ENCODE assay signal across 11 mouse cellular contexts in genomic region chr19:53464681-53465080, GRCm38 (mm10).
DNase-seq lines count a peak whose midpoint lies in the region; ATAC-seq lines count a peak whose summit lies in the region.
"Had no signal": no experiment of that assay in that cellular context is flagged by ENCODE, and none has a peak within 500 bp of the region (broad histone marks: within the 10 kb centered on the region; RNA-seq: fewer than 3 reads in every experiment).

No protein-coding gene starts in this region.

- H3K4me1 ChIP-seq in forebrain, embryonic 13.5 days: peaks cover 15% of the 10 kb centered on the region
- peaks cover 14% of the 10 kb centered on the region for H3K4me1 ChIP-seq in forebrain, embryonic 12.5 days

- ATAC-seq in granulocyte monocyte progenitor cell, adult 5-6 weeks (replicated peaks; ENCODE audit: poor library complexity, severe bottlenecking): peak; percentile 87
- ATAC-seq in forebrain, embryonic 13.5 days: no peak
- ATAC-seq in forebrain, embryonic 12.5 days (ENCODE audit: low FRiP score): no peak
- ATAC-seq: midbrain, embryonic 13.5 days had no signal

- no peak overlapping the region for H3K4me3 ChIP-seq in macrophage (ENCODE audit: inconsistent target)
- H3K4me3 ChIP-seq in forebrain, embryonic 13.5 days: no peak overlapping the region
- no peak overlapping the region for H3K4me3 ChIP-seq in forebrain, embryonic 12.5 days (replicated peaks)
- H3K4me3 ChIP-seq: hindbrain, embryonic 10.5 days; midbrain, embryonic 13.5 days had no signal

- no peaks in the 10 kb centered on the region for H3K36me3 ChIP-seq in macrophage (ENCODE audit: inconsistent target)
- H3K36me3 ChIP-seq in splenic B cell, adult 2 months (ENCODE audit: control insufficient read depth, insufficient read depth, low read length, poor library complexity, severe bottlenecking): no peaks in the 10 kb centered on the region
- no peaks in the 10 kb centered on the region for H3K36me3 ChIP-seq in forebrain, embryonic 13.5 days (ENCODE audit: poor library complexity, severe bottlenecking)
- H3K36me3 ChIP-seq in forebrain, embryonic 12.5 days (replicated peaks): no peaks in the 10 kb centered on the region
- H3K36me3 ChIP-seq: hindbrain, embryonic 10.5 days; midbrain, embryonic 13.5 days had no signal

- H3K27ac ChIP-seq in macrophage: peak overlapping the region; percentile 36
- no peak overlapping the region for H3K27ac ChIP-seq in forebrain, embryonic 13.5 days
- H3K27ac ChIP-seq in forebrain, embryonic 12.5 days: no peak overlapping the region
- H3K27ac ChIP-seq: hindbrain, embryonic 10.5 days; midbrain, embryonic 13.5 days had no signal

- peak; percentile 73 to 81 for DNase-seq in CD8-positive naive resting alpha-beta T cell, adult 2 months (ENCODE audit: low read depth in 2 of 2, low spot score in 2 of 2)
- peak; percentile 92 for DNase-seq in splenic B cell, adult 2 months (ENCODE audit: low read depth, low spot score)
- DNase-seq in adrenal gland, postnatal 25 days: no peak
- DNase-seq in cerebellum, postnatal 36 days: no peak
- DNase-seq: right cerebral cortex, postnatal 4 days had no signal

- 8% methylated on average over 5 of the region's 5 CpGs for WGBS in macrophage (ENCODE audit: missing documents)
- WGBS in forebrain, embryonic 13.5 days: 82% methylated on average over 5 of the region's 5 CpGs
- WGBS in forebrain, embryonic 12.5 days: 89% methylated on average over 5 of the region's 5 CpGs

- H3K9ac ChIP-seq in forebrain, embryonic 13.5 days: no peak overlapping the region
- no peak overlapping the region for H3K9ac ChIP-seq in forebrain, embryonic 12.5 days
- H3K9ac ChIP-seq: midbrain, embryonic 13.5 days had no signal

- peaks cover 7% of the 10 kb centered on the region; the same call in 1 of the 2 replicates for H3K9me3 ChIP-seq in forebrain, embryonic 13.5 days (replicated peaks)
- no peaks in the 10 kb centered on the region; the same call in 1 of the 2 replicates for H3K9me3 ChIP-seq in forebrain, embryonic 12.5 days

- no peak overlapping the region for H3K4me2 ChIP-seq in forebrain, embryonic 13.5 days
- no peak overlapping the region for H3K4me2 ChIP-seq in forebrain, embryonic 12.5 days
- H3K4me2 ChIP-seq: midbrain, embryonic 13.5 days had no signal

- no peaks in the 10 kb centered on the region for H3K79me2 ChIP-seq in macrophage (ENCODE audit: inconsistent target)

- no peaks in the 10 kb centered on the region for H3K27me3 ChIP-seq in splenic B cell, adult 2 months (ENCODE audit: control insufficient read depth, insufficient read depth, low read length, poor library complexity, severe bottlenecking)
- H3K27me3 ChIP-seq in forebrain, embryonic 13.5 days: no peaks in the 10 kb centered on the region
- peaks cover 4% of the 10 kb centered on the region; the same call in 1 of the 2 replicates for H3K27me3 ChIP-seq in forebrain, embryonic 12.5 days
- H3K27me3 ChIP-seq: midbrain, embryonic 13.5 days had no signal

Comparison
In these comparisons a context has a peak if more than half of its experiments do, and no peak if none do; other contexts are left out.
1. DNase-seq: peak in CD8-positive naive resting alpha-beta T cell, adult 2 months (2 of 2) and splenic B cell, adult 2 months (single experiment); none in adrenal gland, postnatal 25 days (single experiment) and cerebellum, postnatal 36 days (0 of 2).